Mouse (Mus musculus) adrenal gland, adult 2 months (tissue): ENCODE data around the gene Elf4. TPM values are rescaled to one million over a fixed set of nuclear protein-coding genes. Genes with fewer than 3 reads are reported as not detected.
A peak's percentile ranks its signal among the peaks of the same experiment; 100 is the strongest.
"Not testable (repeated sequence)": the region's sequence is repeated elsewhere in the genome, so short reads cannot be mapped to it uniquely, and the experiment has no call there.

Source experiments
- DNase-seq: peaks from one replicate; pipeline ENCODE4 v3.0.0; 2021
- polyA plus RNA-seq: library from polyadenylated mRNA; depleted of rRNA; stranded (reverse); fragments of >200 nt; gene quantifications from 2 replicates; pipeline ENCODE4 v1.2.3, GENCODE M21; 2012
- total RNA-seq, 2 experiments: library from RNA; stranded (reverse); gene quantifications; 2 replicates each; pipeline ENCODE4 v1.2.3; 2021

Elf4 gene
- total and polyA plus RNA-seq, 3 experiments: 8.2 to 19.1 (median 13.5) TPM

DNA sequence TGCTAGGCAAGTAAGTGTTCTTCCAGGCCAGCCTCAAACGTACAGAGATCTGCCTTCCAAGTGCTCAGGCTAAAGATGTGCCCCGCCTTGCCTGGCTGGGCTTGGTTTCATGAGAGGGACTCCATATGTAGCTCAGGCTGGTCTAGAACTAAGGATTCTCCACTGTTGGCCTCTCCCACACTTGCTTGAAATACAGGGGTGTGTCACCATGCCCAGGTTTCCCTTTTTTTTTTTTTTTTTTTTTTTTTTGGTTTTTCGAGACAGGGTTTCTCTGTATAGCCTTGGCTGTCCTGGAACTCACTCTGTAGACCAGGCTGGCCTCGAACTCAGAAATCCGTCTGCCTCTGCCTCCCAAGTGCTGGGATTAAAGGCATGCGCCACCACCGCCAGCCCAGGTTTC lies 26.9 kb downstream of the Elf4 start:
- DNase-seq: not testable (repeated sequence)

DNA sequence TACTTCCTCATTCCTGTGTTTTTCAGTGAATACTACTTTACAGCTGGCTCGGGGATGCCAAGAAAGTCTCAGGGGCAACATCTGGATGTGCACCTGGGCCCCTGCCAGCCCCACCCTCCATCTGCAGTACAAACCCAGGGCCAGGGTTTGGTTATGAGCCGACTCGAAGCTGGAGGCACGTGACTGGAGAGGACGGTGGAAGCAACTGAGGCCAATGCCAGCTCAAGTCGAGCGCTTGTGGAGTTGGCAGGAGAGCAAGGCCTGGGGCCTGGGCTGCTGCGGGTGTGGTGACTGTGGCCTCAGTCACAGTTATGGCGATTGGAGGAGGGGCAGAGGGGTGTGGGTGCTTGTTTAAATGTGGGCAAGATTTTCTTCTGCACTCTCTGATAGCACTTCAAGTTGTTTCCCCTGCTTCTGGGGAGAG lies 27.4 kb downstream of the Elf4 start:
- DNase-seq: peak; percentile 69

- DNase-seq: peak; percentile 56
Observed at GRCm38 (mm10) chrX:48434251-48434650, 28.7 kb downstream of the Elf4 start.

DNA sequence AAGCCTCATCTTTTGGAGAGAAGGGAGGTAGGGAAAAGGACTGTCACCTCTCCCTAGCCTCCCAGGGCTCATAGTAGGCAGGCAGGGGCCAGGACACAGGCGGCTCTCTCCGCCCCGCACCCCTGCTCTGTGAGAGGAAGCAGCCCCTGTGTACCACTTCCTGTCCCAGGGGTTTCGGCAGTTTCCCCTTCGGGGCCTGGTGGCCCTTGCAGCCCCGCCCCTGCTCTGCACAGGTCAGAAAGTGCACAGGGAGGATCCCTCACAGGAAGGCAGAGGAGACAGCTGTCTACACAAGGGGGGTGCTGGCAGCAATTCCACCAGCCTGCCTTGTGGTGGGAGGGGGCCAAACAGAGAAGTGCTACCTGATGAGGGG lies 29.4 kb downstream of the Elf4 start:
- DNase-seq: no peak

DNA sequence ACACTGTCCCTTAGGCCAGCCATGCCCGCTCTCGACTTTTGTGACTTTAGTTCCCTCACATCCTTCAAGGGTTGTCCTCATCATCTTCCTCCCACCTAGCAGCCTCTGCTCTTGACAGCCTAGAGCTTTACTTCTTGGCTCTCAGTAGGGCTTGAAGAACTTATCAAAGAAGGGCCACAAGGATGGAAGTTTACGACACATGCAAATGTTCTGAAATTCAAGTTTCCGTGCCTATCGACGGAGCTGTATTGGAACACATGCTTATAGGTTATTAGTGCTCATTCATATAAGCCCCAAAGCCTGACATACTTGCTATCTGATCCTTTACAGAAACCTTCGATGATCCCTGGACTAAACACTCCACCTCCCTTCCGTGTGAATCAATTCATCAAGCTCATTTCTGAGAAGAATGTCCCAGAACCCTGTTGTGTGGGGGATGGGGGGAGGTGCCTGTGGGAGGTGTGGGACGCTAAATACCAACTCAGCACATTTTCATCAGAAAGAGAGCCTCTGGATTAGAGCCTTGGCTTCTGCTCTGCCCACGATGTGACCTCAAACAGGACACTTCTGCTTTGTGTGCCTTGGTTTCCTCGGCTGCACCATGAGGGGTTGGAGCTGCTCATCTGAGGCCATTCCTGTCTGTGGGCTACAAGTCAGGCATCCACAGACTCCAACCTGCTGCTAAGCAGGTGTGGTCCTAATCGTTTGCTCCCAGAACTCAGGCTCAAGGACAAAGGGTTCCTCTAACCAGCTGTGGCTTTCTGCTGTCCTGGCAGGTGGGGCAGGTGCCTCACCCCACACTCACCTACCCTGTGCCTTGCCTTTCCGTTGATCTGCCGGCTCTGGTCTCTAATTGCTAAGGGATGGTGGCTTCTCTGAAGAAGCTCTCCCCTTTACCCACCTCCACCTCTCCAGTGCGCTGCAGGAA lies 30.1 kb downstream of the Elf4 start:
- no peak for DNase-seq

DNA sequence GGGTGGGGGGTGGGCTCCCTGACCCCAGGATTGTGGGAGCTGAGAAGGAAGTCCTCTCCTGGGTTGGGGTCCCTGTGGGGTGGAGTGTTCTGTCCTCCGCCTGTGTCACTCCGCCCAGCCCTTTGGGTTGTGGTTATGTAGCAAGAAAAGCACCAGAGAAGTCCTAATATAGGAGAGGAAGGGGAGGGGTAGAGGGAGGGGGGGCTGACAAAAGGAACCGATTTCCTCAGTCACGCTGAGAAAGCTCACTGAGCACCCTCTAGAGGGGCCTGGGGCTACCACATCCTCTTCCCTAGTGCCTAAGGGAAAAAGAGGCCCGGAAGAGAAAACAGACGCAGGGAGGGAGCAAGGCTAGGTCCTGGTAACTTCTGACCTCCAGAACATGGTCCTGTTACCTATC lies 33.4 kb downstream of the Elf4 start:
- DNase-seq: no peak

GRCm38 (mm10) chrX:48429100-48429499 lies 33.8 kb downstream of the Elf4 start:
- DNase-seq: no peak

GRCm38 (mm10) chrX:48428642-48429041 lies 34.3 kb downstream of the Elf4 start:
- DNase-seq: no peak

DNA sequence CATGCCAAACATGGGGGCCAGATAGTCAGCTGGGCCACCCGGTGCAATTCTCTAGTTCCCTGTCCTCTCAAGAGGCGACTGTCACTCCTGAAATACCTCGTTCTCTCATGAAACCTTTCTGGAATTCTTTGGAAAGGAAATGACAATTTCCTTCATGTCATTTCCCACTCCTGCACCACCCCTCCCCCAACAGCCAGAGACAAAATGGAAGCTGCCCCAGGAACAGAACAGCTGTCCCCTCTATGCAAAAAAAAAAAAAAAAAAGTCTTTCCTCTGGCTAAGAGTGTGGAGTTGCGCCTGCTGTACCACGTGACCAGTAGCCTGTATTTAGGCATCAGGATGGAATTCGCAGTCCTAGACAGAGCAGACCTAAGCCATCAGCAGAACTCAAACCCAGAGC lies 34.7 kb downstream of the Elf4 start:
- no peak for DNase-seq

DNA sequence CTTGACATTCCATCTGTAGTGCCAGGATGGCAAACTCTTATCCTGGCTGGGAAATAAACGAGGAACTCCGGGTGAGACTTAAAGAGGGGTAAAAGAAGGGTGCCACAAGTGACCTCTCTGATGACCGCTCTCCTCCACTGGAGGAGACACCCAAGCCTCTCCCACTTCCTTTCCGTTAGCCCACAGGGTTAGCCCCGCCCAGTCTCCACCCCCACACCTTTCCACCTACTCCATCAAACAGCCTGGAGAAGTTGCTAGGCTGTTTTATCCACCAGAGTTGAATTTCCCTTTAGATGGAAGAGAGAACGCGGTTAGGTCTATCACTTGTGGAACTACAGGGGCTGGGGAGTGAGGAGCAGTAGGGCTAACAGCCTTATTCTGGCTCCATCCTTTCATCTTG lies 37.7 kb downstream of the Elf4 start:
- DNase-seq: no peak

DNA sequence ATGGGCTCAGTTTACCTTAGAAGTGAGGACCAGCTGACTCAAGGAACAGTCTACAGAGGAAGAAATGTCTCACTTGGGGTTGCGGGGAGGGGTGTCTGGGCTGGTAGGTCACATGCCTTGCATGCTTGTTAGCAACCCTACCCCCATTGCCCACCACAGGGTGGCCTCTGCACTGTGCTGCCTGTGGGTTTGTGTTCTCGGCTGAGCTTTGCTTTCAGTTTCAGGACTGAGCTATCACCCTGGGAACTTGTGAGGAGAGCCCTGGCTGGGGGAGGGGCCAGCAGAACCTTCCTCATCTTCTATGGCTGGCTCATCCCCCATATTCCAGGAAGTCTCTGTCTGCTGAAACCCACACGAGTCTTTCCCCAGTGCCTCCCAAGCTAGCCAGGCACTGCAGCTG lies 38.3 kb downstream of the Elf4 start:
- DNase-seq: peak; percentile 47

DNA sequence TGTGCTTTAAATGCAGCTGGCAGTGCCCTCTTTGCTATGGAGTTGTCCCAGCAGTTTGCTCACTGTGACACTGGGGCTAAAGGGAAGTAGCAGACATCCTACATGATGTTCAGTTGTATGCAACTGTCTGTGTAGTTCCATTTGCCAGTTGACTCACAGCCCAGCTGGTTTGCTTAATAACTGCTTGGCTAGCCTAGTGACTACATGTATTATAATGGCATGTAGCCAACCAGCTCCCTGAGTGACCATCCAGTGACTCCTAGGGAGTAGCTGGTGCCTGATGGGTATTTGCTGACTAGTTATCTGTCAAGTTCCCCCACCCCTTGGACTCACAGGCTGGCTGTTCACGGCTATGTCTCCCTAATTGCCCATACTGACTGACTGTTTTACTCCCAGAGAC lies 39.3 kb downstream of the Elf4 start:
- peak; percentile 56 for DNase-seq

- DNase-seq: peak; percentile 75
Observed at GRCm38 (mm10) chrX:48422986-48423385, 39.9 kb downstream of the Elf4 start.

GRCm38 (mm10) chrX:48418417-48418816 lies 44.5 kb downstream of the Elf4 start:
- DNase-seq: no peak

- DNase-seq: no peak
Observed at GRCm38 (mm10) chrX:48414291-48414690, 48.6 kb downstream of the Elf4 start.

GRCm38 (mm10) chrX:48412629-48413028 lies 50.3 kb downstream of the Elf4 start:
- DNase-seq: no peak

- no peak for DNase-seq
Observed at GRCm38 (mm10) chrX:48410388-48410776, 52.5 kb downstream of the Elf4 start.

- peak; percentile 91 for DNase-seq
Observed at GRCm38 (mm10) chrX:48409611-48410387, 53.1 kb downstream of the Elf4 start.

GRCm38 (mm10) chrX:48405141-48405540 lies 57.8 kb downstream of the Elf4 start:
- DNase-seq: no peak

- DNase-seq: no peak
Observed at GRCm38 (mm10) chrX:48399994-48400393, 62.9 kb downstream of the Elf4 start.

- no peak for DNase-seq
Observed at GRCm38 (mm10) chrX:48389380-48389779, 73.6 kb downstream of the Elf4 start.

GRCm38 (mm10) chrX:48385927-48386326 lies 77.0 kb downstream of the Elf4 start:
- no peak for DNase-seq

- DNase-seq: peak; percentile 52
Observed at GRCm38 (mm10) chrX:48383643-48384042, 79.3 kb downstream of the Elf4 start.
